Mouse (Mus musculus) embryonic fibroblast, embryonic 13.5 days (primary cell): ENCODE results near the gene Dtx2.

ENCODE experiments used
- CTCF ChIP-seq: IDR thresholded peaks from 2 replicates; pipeline ENCODE4 v1.5.1; 2011; ENCODE audit warnings: mild to moderate bottlenecking, control low read depth, low read length, moderate library complexity, borderline replicate concordance; ENCODE audit not compliant: insufficient read depth
- POLR2A ChIP-seq: IDR thresholded peaks from 2 replicates; pipeline ENCODE4 v1.6.1; 2011; ENCODE audit warnings: low read depth, mild to moderate bottlenecking, control low read depth, low read length, moderate library complexity

DNA sequence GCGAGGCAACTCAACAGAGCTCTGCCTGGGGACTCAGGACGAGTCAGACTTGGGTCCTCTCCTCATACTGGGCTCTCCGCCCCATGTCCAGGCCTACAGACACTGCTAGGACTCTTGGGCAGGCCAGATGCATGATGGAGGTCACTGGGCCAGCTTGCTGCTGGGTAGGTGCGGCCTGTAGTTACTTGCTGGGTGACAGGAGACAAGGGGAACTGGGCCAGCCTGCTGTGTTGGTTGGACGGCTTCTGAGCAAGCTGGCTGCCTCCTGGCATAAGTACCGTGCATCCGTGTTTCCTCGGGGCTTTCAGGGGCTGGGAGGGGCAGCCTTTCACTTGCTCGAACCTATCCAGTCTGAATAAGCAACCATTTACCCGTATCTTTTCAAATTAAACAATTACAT is 21.0 kb downstream of the Dtx2 start:
- TF ChIP-seq CTCF (no peak), POLR2A (no peak)
